Comparison of ENCODE assay signal across 28 mouse cellular contexts in genomic region chr11:63281839-63282238, GRCm38 (mm10).
DNase-seq lines count a peak whose midpoint lies in the region; ATAC-seq lines count a peak whose summit lies in the region.
"Had no signal": no experiment of that assay in that cellular context is flagged by ENCODE, and none has a peak within 500 bp of the region (broad histone marks: within the 10 kb centered on the region; RNA-seq: fewer than 3 reads in every experiment).

No protein-coding gene starts in this region.

- H3K9me3 ChIP-seq in heart, embryonic 10.5 days: no peaks in the 10 kb centered on the region
- 0 out of 2 replicates have a peak, but pooled peaks cover 4% of the 10 kb centered on the region for H3K9me3 ChIP-seq in kidney, embryonic 14.5 days (ENCODE audit: control insufficient read depth, low read length)
- no peaks in the 10 kb centered on the region for H3K9me3 ChIP-seq in kidney, embryonic 16.5 days (ENCODE audit: low read length)
- H3K9me3 ChIP-seq: embryonic facial prominence, embryonic 12.5 days; embryonic facial prominence, embryonic 15.5 days; forebrain, embryonic 12.5 days; forebrain, embryonic 15.5 days; heart, embryonic 13.5 days had no signal

- peak; percentile 33 for DNase-seq in heart, embryonic 10.5 days (ENCODE audit: low spot score)
- DNase-seq in heart, adult 8-10 months (ENCODE audit: low spot score): no peak
- peak; percentile 12 for DNase-seq in kidney, adult 18-20 months
- DNase-seq in kidney, adult 9 months: peak; percentile 66
- DNase-seq in kidney, postnatal 14 days: peak; percentile 11
- DNase-seq in frontal cortex, postnatal 36 days (ENCODE audit: low spot score in 2 of 2): no peak
- DNase-seq: adrenal gland, adult 8-10 months; adrenal gland, postnatal 25 days; cerebellum, adult 11 months; cerebellum, adult 2 months; cerebellum, adult 9-11 months; cerebellum, postnatal 25 days; gastrocnemius, adult 2 months; gastrocnemius, postnatal 14 days; heart, adult 11 months; heart, postnatal 14 days; heart, postnatal 4 days had no signal

- 92% methylated on average over 5 of the region's 5 CpGs for WGBS in heart, embryonic 10.5 days
- 90% methylated on average over 5 of the region's 5 CpGs for WGBS in kidney, embryonic 14.5 days
- 88% methylated on average over 5 of the region's 5 CpGs for WGBS in kidney, embryonic 16.5 days

- H3K9ac ChIP-seq in kidney, embryonic 14.5 days (ENCODE audit: low read depth, low read length): no peak overlapping the region
- H3K9ac ChIP-seq in kidney, embryonic 16.5 days (replicated peaks; ENCODE audit: low read length): no peak overlapping the region
- H3K9ac ChIP-seq: embryonic facial prominence, embryonic 12.5 days; embryonic facial prominence, embryonic 15.5 days; forebrain, embryonic 12.5 days; forebrain, embryonic 15.5 days; heart, embryonic 13.5 days; hindbrain, embryonic 14.5 days had no signal

- no peaks in the 10 kb centered on the region for H3K27me3 ChIP-seq in heart, embryonic 10.5 days (ENCODE audit: insufficient read depth, poor library complexity, severe bottlenecking)
- H3K27me3 ChIP-seq in kidney, embryonic 14.5 days (ENCODE audit: control insufficient read depth, insufficient read depth, low read length): no peaks in the 10 kb centered on the region
- no peaks in the 10 kb centered on the region for H3K27me3 ChIP-seq in kidney, embryonic 16.5 days (ENCODE audit: insufficient read depth, low read length)
- H3K27me3 ChIP-seq: embryonic facial prominence, embryonic 12.5 days; embryonic facial prominence, embryonic 15.5 days; forebrain, embryonic 15.5 days had no signal

- no peaks in the 10 kb centered on the region for H3K4me1 ChIP-seq in heart, embryonic 10.5 days
- H3K4me1 ChIP-seq in kidney, embryonic 14.5 days (ENCODE audit: control insufficient read depth, insufficient read depth, low read length): no peaks in the 10 kb centered on the region
- 0 out of 2 replicates have a peak, but pooled peaks cover 3% of the 10 kb centered on the region for H3K4me1 ChIP-seq in kidney, embryonic 16.5 days (ENCODE audit: insufficient read depth, low read length)
- H3K4me1 ChIP-seq: embryonic facial prominence, embryonic 15.5 days; forebrain, embryonic 12.5 days; forebrain, embryonic 15.5 days; heart, embryonic 13.5 days had no signal

- no peak overlapping the region for H3K27ac ChIP-seq in heart, embryonic 10.5 days
- H3K27ac ChIP-seq in kidney, embryonic 14.5 days (ENCODE audit: low read depth, low read length): no peak overlapping the region
- no peak overlapping the region for H3K27ac ChIP-seq in kidney, embryonic 16.5 days (ENCODE audit: low read length)
- H3K27ac ChIP-seq: embryonic facial prominence, embryonic 12.5 days; embryonic facial prominence, embryonic 15.5 days; forebrain, embryonic 12.5 days; forebrain, embryonic 15.5 days; gastrocnemius, adult 2 months; heart, embryonic 13.5 days; hindbrain, embryonic 14.5 days; hindbrain, postnatal 0 days had no signal

- H3K4me3 ChIP-seq in heart, embryonic 10.5 days: no peak overlapping the region
- H3K4me3 ChIP-seq in kidney, embryonic 14.5 days (ENCODE audit: low read length): no peak overlapping the region
- H3K4me3 ChIP-seq in kidney, embryonic 16.5 days (ENCODE audit: low read length): no peak overlapping the region
- H3K4me3 ChIP-seq: embryonic facial prominence, embryonic 12.5 days; embryonic facial prominence, embryonic 15.5 days; erythroblast, embryonic 14.5 days; forebrain, embryonic 12.5 days; forebrain, embryonic 15.5 days; gastrocnemius, adult 2 months; heart, embryonic 13.5 days had no signal

- H3K4me2 ChIP-seq in kidney, embryonic 14.5 days (replicated peaks; ENCODE audit: low read depth, low read length): no peak overlapping the region
- H3K4me2 ChIP-seq in kidney, embryonic 16.5 days (replicated peaks; ENCODE audit: low read depth, low read length): no peak overlapping the region
- H3K4me2 ChIP-seq: embryonic facial prominence, embryonic 12.5 days; embryonic facial prominence, embryonic 15.5 days; forebrain, embryonic 12.5 days; forebrain, embryonic 15.5 days; heart, embryonic 13.5 days; hindbrain, embryonic 14.5 days had no signal

- ATAC-seq in kidney, embryonic 14.5 days (ENCODE audit: low FRiP score, low TSS enrichment): no peak
- ATAC-seq in kidney, embryonic 16.5 days (ENCODE audit: low FRiP score, low TSS enrichment): no peak
- ATAC-seq: activated CD4-positive, CD25-positive, alpha-beta regulatory T cell, adult 4 months; forebrain, embryonic 15.5 days; hindbrain, postnatal 0 days had no signal

- H3K36me3 ChIP-seq in heart, embryonic 10.5 days: no peaks in the 10 kb centered on the region
- H3K36me3 ChIP-seq in kidney, embryonic 14.5 days (ENCODE audit: control insufficient read depth, insufficient read depth, low read length): no peaks in the 10 kb centered on the region
- H3K36me3 ChIP-seq in kidney, embryonic 16.5 days (ENCODE audit: insufficient read depth, low read length): no peaks in the 10 kb centered on the region
- H3K36me3 ChIP-seq: embryonic facial prominence, embryonic 12.5 days; embryonic facial prominence, embryonic 15.5 days; forebrain, embryonic 12.5 days; forebrain, embryonic 15.5 days; heart, embryonic 13.5 days had no signal

Comparison
In these comparisons a context has a peak if more than half of its experiments do, and no peak if none do; other contexts are left out.
1. DNase-seq: peak in heart, embryonic 10.5 days (single experiment), kidney, adult 18-20 months (single experiment), kidney, adult 9 months (single experiment) and kidney, postnatal 14 days (single experiment); none in heart, adult 8-10 months (single experiment) and frontal cortex, postnatal 36 days (0 of 2).